Comparison of ENCODE assay signal across 20 mouse cellular contexts in genomic region chr9:50965392-50965791, GRCm38 (mm10).
"Had no signal": no experiment of that assay in that cellular context is flagged by ENCODE, and none has a peak within 500 bp of the region (broad histone marks: within the 10 kb centered on the region; RNA-seq: fewer than 3 reads in every experiment).

No protein-coding gene starts in this region.

- H3K27ac ChIP-seq: intestine, embryonic 15.5 days; kidney, embryonic 15.5 days; liver, embryonic 12.5 days; liver, embryonic 15.5 days; macrophage; neural tube, embryonic 12.5 days; neural tube, embryonic 15.5 days; stomach, embryonic 15.5 days had no signal

- H3K4me2 ChIP-seq: intestine, embryonic 15.5 days; kidney, embryonic 15.5 days; liver, embryonic 12.5 days; liver, embryonic 15.5 days; midbrain, embryonic 11.5 days; neural tube, embryonic 12.5 days; neural tube, embryonic 15.5 days; stomach, embryonic 15.5 days had no signal

- H3K9ac ChIP-seq: intestine, embryonic 15.5 days; kidney, embryonic 15.5 days; liver, embryonic 12.5 days; liver, embryonic 15.5 days; neural tube, embryonic 12.5 days; neural tube, embryonic 15.5 days; stomach, embryonic 15.5 days had no signal

- H3K4me3 ChIP-seq: intestine, embryonic 15.5 days; kidney, embryonic 15.5 days; liver, embryonic 12.5 days; liver, embryonic 15.5 days; neural tube, embryonic 12.5 days; neural tube, embryonic 15.5 days; stomach, embryonic 15.5 days had no signal

- H3K27me3 ChIP-seq: intestine, embryonic 15.5 days; kidney, embryonic 15.5 days; liver, embryonic 12.5 days; liver, embryonic 15.5 days; neural tube, embryonic 12.5 days; neural tube, embryonic 15.5 days; stomach, embryonic 15.5 days had no signal

- DNase-seq: kidney, adult 11 months; kidney, adult 8-10 months; kidney, postnatal 10 days; kidney, postnatal 36 days; lung, adult 18-20 months; lung, postnatal 14 days; midbrain, embryonic 14.5 days; retina, postnatal 1 day; right cerebral cortex, postnatal 25 days; spleen, adult 18-20 months; thymus, postnatal 36 days had no signal

- ATAC-seq: intestine, embryonic 15.5 days; liver, embryonic 12.5 days had no signal

- H3K9me3 ChIP-seq: intestine, embryonic 15.5 days; kidney, embryonic 15.5 days; liver, embryonic 12.5 days; liver, embryonic 15.5 days; neural tube, embryonic 12.5 days; neural tube, embryonic 15.5 days; stomach, embryonic 15.5 days had no signal

- H3K36me3 ChIP-seq: intestine, embryonic 15.5 days; kidney, embryonic 15.5 days; liver, embryonic 12.5 days; liver, embryonic 15.5 days; neural tube, embryonic 12.5 days; neural tube, embryonic 15.5 days; stomach, embryonic 15.5 days had no signal

- H3K4me1 ChIP-seq: intestine, embryonic 15.5 days; kidney, embryonic 15.5 days; neural tube, embryonic 12.5 days; neural tube, embryonic 15.5 days; stomach, embryonic 15.5 days had no signal
